Mouse (Mus musculus) liver, postnatal 0 days (tissue): Measurements from ENCODE around the gene Alg14. TPM values are rescaled to one million over a fixed set of nuclear protein-coding genes. Genes with fewer than 3 reads are reported as not detected.

Experiments used
- ATAC-seq: fragments of 200-750 bp; cut with Nextera tagmentation; 2 replicates; pipeline ENCODE4 v1.8.0; 2017; ENCODE audit warnings: mild to moderate bottlenecking, moderate library complexity
- DNase-seq: peaks from one replicate; pipeline ENCODE4 v3.0.0-alpha.2; 2016
- H3K27ac ChIP-seq: fragments of 300-500 bp; sonication (generic); 2 replicates; pipeline ENCODE4 v1.5.1; 2014; ENCODE audit warnings: antibody characterized with exemption, moderate library complexity, mild to moderate bottlenecking, low read depth
- H3K27me3 ChIP-seq: fragments of 300-500 bp; sonication (generic); 2 replicates; pipeline ENCODE4 v1.6.1; 2014; ENCODE audit warnings: low read length, control low read depth, mixed read lengths; ENCODE audit not compliant: insufficient read depth
- H3K36me3 ChIP-seq: fragments of 300-500 bp; sonication (generic); replicated peaks from 2 replicates; pipeline ENCODE4 v1.6.1; 2014; ENCODE audit warnings: mild to moderate bottlenecking, control low read depth, low read length, moderate library complexity, mixed read lengths; ENCODE audit not compliant: insufficient read depth
- H3K4me1 ChIP-seq: fragments of 300-500 bp; sonication (generic); 2 replicates; pipeline ENCODE4 v1.6.1; 2014; ENCODE audit warnings: antibody characterized with exemption, mild to moderate bottlenecking, control low read depth; ENCODE audit not compliant: insufficient read depth
- H3K4me2 ChIP-seq: fragments of 300-500 bp; sonication (generic); 2 replicates; pipeline ENCODE4 v1.6.1; 2014; ENCODE audit warnings: low read depth, mild to moderate bottlenecking, low read length, moderate library complexity, mixed read lengths
- H3K4me3 ChIP-seq: fragments of 300-500 bp; sonication (generic); 2 replicates; pipeline ENCODE4 v1.5.1; 2014; ENCODE audit warnings: low read depth, low read length
- H3K9ac ChIP-seq: fragments of 300-500 bp; sonication (generic); replicated peaks from 2 replicates; pipeline ENCODE4 v1.6.1; 2014; ENCODE audit warnings: mild to moderate bottlenecking, moderate library complexity
- H3K9me3 ChIP-seq: fragments of 300-500 bp; sonication (generic); 2 replicates; pipeline ENCODE4 v1.6.1; 2016; ENCODE audit warnings: mild to moderate bottlenecking, control low read depth, low read length, mixed read lengths
- CTCF ChIP-seq: sonication (generic); IDR thresholded peaks from 2 replicates; pipeline ENCODE4 v1.5.1; 2016; ENCODE audit warnings: antibody characterized with exemption, low read depth
- EP300 ChIP-seq: IDR thresholded peaks from 2 replicates; pipeline ENCODE4 v1.6.1; 2016; ENCODE audit warnings: antibody characterized with exemption, low read depth, mild to moderate bottlenecking
- WGBS: fragments of 180-500 bp; shearing (Covaris S2); extraction: QIAGEN DNeasy Blood & Tissue Kit; methylation state at CpG from one replicate; pipeline ENCODE4 v1.1.7; 2014; ENCODE audit not compliant: insufficient replicate concordance; 5-methylcytosine and 5-hydroxymethylcytosine counted together
- polyA plus RNA-seq: library from polyadenylated mRNA; unstranded; fragments of >200 nt; fragmentation: Nextera tagmentation; extraction: Ambion mirVana; gene quantifications from 2 replicates; pipeline ENCODE4 v1.2.1, GENCODE M21; 2015

The Alg14 gene
- polyA plus RNA-seq, 1 experiment from 2014 or later: 20.1 TPM

DNA sequence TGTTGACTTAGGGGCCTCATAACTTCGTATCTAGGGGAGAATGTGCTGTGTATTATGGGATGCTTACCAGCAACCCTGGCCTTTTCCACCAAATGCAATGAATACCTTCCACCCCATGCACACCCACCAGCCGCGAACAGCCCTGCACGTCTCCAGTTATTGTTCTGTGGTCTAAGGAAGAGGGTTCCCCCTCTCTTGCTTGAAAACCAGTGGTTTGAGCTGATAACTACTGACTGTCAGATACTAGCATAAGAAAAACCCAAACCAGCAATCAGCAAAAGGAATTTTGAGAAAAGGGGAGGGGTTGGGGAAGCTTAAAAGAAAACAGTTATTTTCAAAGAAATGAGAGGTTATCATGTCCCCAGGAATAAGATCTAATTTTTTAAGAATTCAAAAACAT, 17.9 kb downstream of the Alg14 start:
- peak; percentile 23; the same call in 1 of the 2 replicates for TF ChIP-seq EP300
- TF ChIP-seq CTCF: no peak
- no peak overlapping the region for H3K4me3 ChIP-seq
- no peaks in the 10 kb centered on the region for H3K9me3 ChIP-seq
- H3K27me3 ChIP-seq: no peaks in the 10 kb centered on the region
- WGBS: 50% methylated on average over 4 of the region's 4 CpGs
- ATAC-seq (peak; percentile 36; the same call in 1 of the 2 replicates), DNase-seq (no peak)
- no peak overlapping the region for H3K4me2 ChIP-seq
- H3K36me3 ChIP-seq: 0 out of 2 replicates have a peak, but pooled peaks cover 6% of the 10 kb centered on the region
- H3K9ac ChIP-seq: no peak overlapping the region
- no peak overlapping the region for H3K27ac ChIP-seq
- H3K4me1 ChIP-seq: no peaks in the 10 kb centered on the region

DNA sequence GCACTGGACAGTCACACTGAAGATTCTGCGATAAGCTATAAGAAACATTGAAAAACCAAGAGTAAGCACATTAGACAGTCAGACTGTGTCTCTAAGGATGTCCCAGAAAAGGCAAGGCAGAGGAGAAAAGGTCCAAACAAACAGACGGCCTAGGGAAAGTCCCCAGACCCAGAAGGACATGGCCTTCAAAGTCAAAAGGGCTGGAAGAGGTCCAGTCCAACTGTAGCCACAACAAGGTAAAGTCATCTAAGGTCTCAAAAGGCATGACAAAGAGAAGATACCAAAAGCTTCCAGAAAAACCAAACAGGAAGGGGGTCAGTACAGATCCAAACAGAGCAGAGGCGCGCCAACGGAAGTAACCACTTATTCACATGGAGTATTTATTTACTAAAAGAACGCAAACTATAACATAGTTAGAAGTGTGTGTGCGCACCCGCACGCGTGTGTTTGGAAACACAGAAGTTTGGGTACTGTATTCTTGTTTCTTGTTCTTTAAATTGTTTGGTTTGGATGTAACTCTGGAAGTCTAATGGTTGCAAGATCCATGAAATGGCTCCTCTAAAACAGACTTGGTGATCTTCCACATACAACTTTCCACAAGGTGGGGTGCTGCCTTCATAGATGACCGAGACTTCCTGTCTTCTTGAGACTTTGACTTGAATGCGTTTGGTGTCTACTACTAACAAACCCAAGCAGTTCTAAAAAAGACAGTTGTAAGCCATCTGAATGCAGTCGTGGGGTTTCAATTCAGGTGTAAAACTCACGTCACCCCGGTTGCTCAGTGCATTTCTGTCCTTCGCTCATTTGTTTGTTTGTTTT, 18.5 kb downstream of the Alg14 start:
- no peak overlapping the region for H3K9ac ChIP-seq
- no peak overlapping the region for H3K27ac ChIP-seq
- ATAC-seq: no peak
- H3K27me3 ChIP-seq: no peaks in the 10 kb centered on the region
- H3K4me2 ChIP-seq: no peak overlapping the region
- 0 out of 2 replicates have a peak, but pooled peaks cover 9% of the 10 kb centered on the region for H3K36me3 ChIP-seq
- no peaks in the 10 kb centered on the region for H3K9me3 ChIP-seq
- TF ChIP-seq EP300 (no peak), CTCF (peak; percentile 60)
- DNase-seq: no peak
- H3K4me1 ChIP-seq: no peaks in the 10 kb centered on the region
- 79% methylated on average over 16 of the region's 16 CpGs for WGBS
- H3K4me3 ChIP-seq: no peak overlapping the region

DNA sequence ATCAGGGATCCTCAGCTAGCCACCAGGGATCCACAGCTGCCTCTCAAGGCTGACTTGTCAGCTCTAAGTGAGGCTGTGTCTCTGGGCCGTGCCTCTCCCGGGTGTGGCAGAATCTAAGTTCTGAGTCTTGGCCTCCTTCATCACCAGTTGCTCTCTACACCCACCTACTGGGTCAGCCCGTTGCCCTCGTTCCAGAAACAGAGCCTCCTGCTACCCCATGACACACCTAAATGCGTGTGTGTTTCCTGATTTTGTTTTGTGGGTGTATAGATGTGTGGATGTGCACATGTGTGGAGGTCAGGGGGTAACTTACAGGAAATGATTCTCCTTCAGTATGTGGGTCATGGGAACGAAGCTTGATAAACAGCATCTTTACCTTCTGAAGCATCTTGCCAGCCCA, 20.9 kb downstream of the Alg14 start:
- H3K36me3 ChIP-seq: 0 out of 2 replicates have a peak, but pooled peaks cover 3% of the 10 kb centered on the region
- H3K4me2 ChIP-seq: no peak overlapping the region
- no peak for TF ChIP-seq CTCF
- H3K4me3 ChIP-seq: no peak overlapping the region
- H3K27me3 ChIP-seq: no peaks in the 10 kb centered on the region
- no peak for DNase-seq
- H3K27ac ChIP-seq: no peak overlapping the region
- no peak for ATAC-seq
- H3K9me3 ChIP-seq: no peaks in the 10 kb centered on the region
- H3K9ac ChIP-seq: no peak overlapping the region
- no peaks in the 10 kb centered on the region for H3K4me1 ChIP-seq
- 74% methylated on average over 6 of the region's 6 CpGs for WGBS

DNA sequence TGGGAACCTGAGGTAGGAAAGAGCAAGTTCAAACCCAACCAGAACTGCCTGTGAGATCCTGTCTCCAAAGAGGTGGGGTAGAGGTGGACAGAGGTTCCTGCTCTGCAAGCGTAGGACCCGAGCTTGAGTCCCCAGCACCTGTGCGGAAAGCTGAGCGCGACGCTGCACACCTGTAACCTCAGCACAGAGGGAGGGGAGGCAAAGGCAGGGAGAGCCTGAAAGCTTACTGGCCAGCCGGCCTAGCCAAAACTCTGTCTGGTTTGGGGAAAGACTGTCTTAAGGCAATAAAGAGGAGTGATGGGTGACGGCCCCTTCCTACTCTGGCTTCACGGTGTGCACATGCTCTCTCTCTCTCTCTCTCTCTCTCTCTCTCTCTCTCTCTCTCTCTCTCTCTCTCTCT, 21.4 kb downstream of the Alg14 start:
- Histone ChIP-seq H3K27me3 (no peaks in the 10 kb centered on the region), H3K9ac (no peak overlapping the region), H3K36me3 (0 out of 2 replicates have a peak, but pooled peaks cover 3% of the 10 kb centered on the region), H3K4me1 (no peaks in the 10 kb centered on the region), H3K27ac (no peak overlapping the region), H3K4me2 (no peak overlapping the region), H3K9me3 (no peaks in the 10 kb centered on the region), H3K4me3 (no peak overlapping the region)
- DNase-seq (no peak), ATAC-seq (no peak)
- TF ChIP-seq EP300: no peak
- no peak for TF ChIP-seq CTCF
- WGBS: 79% methylated on average over 9 of the region's 9 CpGs

DNA sequence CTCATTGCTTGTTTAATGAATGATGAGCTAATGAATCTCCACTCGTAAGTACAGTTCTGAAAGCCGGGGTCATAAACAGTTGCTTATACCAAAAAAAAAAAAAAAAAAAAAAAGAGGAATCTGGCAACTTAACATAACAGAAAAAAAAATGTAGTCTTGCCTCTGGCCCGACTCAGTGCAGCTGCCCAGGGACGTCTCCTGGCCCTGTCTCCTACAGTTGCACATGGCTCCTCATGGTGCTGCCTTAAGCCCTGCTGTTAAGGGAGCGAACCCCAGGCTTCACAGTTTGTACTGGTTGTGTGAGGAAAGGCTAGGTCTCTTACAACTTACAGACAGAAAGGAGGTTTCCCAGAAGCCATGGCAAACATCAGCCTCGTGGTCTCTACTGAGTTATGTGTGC, 22.6 kb downstream of the Alg14 start:
- Histone ChIP-seq H3K9me3 (no peaks in the 10 kb centered on the region), H3K9ac (no peak overlapping the region), H3K27ac (no peak overlapping the region), H3K4me1 (no peaks in the 10 kb centered on the region), H3K27me3 (no peaks in the 10 kb centered on the region), H3K36me3 (0 out of 2 replicates have a peak, but pooled peaks cover 3% of the 10 kb centered on the region), H3K4me3 (no peak overlapping the region), H3K4me2 (no peak overlapping the region)
- DNase-seq: no peak
- TF ChIP-seq CTCF: no peak
- TF ChIP-seq EP300: no peak
- WGBS: 70% methylated on average over 6 of the region's 6 CpGs
- no peak for ATAC-seq

DNA sequence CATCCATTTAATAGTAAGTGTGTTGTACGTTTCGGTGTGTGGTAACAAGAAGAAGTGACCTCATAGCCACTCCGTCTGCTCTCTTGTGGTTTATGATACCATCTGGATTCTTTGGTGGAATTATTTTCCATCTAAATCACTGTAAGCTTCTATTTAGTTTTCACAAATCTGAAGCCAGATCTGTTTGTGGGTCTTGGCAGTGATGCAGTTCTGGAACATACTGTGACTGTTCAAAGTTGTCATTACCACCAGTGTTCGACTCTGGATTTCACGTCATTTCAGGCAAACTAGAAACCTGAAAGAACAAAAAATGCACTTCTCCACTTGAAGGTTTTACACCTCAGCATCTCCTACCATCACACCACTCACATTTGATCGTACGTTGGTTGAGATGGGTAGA, 23.9 kb downstream of the Alg14 start:
- Histone ChIP-seq H3K27ac (no peak overlapping the region), H3K4me1 (no peaks in the 10 kb centered on the region), H3K4me3 (no peak overlapping the region), H3K27me3 (no peaks in the 10 kb centered on the region), H3K36me3 (0 out of 2 replicates have a peak, but pooled peaks cover 7% of the 10 kb centered on the region), H3K9me3 (no peaks in the 10 kb centered on the region), H3K9ac (no peak overlapping the region), H3K4me2 (no peak overlapping the region)
- no peak for ATAC-seq
- 90% methylated on average over 7 of the region's 7 CpGs for WGBS
- TF ChIP-seq CTCF: no peak
- TF ChIP-seq EP300: no peak
- no peak for DNase-seq
